Mouse (Mus musculus) granulocyte monocyte progenitor cell, adult 5-6 weeks (primary cell): ENCODE measurements around the gene Taf13. TPM values are rescaled to one million over a fixed set of nuclear protein-coding genes. Genes with fewer than 3 reads are reported as not detected.
"Not testable (repeated sequence)": the region's sequence is repeated elsewhere in the genome, so short reads cannot be mapped to it uniquely, and the experiment has no call there.

Source experiments
- ATAC-seq: replicated peaks from 2 replicates; pipeline ENCODE4 v1.8.0; 2016; ENCODE audit warnings: mild to moderate bottlenecking, moderate TSS enrichment, inconsistent platforms; ENCODE audit not compliant: poor library complexity, severe bottlenecking
- total RNA-seq, 2 experiments: library from RNA; stranded (forward) in 1 of 2; stranded (reverse) in 1 of 2; fragments of 200-712, 200-1000 nt in 1 of 2; fragments of >200 nt in 1 of 2; fragmentation: Nextera tagmentation in 1 of 2; gene quantifications; 2 replicates each; pipeline ENCODE4 v1.2.3; 2014 to 2017

Gene Taf13
- total RNA-seq (2014; fragmentation: Nextera tagmentation): 13.8 and 16.5 TPM in 2 replicates
- total RNA-seq (2017): 13.3 and 21.7 TPM in 2 replicates

DNA sequence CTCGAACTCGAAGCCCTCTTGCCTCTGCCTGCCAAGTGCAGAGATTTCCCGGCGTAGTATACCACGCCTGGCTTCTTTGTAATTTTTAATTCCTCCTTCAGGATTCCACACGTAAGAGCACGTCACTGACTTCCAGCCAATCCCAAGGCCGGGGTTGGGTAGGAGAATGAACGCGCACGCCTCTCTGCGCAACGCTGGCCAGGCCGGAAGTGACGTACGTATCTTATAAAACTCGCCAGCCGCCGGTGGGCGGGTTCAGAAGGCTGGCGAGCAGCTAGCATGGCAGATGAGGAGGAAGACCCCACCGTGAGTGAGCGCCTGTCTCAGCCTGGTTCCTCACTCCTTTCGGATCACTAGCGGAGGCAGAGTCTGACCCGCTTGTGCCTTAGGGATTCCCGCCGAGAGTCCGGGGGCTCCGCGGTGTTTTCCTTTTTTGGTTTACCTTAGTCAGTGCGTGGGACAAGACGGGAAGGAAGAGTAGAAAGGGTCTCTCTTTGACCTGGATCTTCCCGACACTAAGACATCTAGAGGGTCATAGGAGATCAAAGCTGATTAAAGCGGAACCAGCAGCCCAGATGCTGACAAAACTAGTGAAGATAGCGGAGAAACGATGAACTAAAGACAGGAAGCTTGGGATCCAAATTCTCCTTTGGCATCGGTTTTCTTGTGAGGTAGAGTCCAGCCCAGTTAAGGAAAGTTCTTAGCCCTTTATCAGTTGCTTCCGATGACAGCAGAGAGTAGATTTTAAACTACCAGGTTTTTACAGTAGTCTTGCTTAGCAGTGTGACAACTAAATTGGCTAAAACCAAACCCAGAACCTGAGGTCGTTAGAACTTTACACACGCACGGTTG lies at the start of gene Taf13:
Gene Taf13 (plus strand): TSS at position 256 of the 852 bp plus-strand sequence.
- ATAC-seq: peak; percentile 96

DNA sequence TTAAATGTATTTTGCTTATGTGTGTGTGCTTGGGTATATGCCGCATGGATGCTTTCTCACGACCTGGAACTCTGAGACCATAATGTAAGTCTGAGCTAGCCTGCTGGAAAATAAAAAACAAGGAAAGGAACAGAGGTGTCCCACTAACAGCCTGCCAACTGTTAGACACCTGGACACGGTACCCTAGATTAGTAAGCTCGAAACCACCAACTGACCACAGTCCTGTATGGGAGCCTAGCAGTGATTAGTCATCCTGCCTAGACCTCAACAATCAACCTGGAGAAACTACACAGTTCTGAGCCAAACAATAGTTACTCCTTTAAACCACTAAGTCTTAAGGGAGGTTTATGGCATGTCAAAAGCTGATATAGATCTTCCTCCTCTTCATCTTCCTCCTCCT lies 48.1 kb upstream of the Taf13 start:
- ATAC-seq: no peak

DNA sequence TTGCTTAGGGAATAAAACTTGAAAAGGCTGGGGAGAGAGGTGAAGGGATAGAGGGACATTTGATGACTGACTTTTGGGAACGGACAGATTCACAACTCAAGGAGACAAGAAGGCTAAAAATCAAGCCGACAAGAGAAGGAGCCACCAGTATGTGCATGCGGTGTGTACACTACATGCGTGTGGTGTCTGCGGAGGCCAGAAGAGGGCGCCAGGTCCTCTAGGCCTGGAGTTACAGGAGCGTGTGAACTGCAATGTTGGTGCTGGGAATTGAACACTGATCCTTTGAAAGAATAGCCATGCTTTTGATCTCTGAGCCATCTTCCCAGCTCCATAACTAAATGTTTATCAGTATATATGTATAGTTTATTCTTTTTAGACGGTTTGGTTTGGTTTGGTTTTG lies 43.0 kb upstream of the Taf13 start:
- ATAC-seq: no peak

DNA sequence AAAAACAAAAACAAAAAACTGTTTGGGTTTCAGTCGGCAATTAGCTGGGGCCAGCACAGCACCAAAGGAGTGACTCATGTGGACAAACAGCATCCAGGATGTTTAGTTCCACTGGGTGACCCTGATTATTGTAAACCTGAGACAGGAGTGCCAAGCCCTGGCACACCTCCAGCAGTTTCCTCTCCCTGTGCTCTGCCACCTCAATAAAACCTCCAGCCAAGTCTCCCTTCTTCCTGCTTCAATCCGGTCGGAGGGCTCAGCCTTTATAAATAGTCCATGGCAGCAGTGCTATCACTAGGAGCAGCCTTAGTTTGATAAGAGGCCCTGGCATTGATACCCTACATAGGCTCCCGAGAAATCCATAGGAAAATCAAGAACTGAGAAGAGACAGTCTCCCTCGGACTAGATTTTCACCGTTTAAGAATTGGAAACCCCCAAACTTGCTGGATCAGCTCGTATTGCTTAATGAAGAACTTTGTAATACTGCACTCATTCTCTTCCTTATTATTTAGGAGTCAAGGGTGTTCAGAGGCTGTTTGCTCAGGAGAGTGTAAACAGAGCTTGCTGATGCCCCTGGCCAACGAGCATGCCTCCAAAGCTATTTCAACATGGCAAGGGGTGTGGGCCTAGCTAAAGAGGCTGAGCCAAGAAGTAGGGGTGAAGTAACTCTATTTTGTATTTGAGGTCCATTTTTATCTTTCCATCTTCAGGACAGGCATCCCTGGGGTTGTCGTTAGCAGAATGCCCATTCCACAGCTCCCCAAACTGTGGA lies 38.2 kb upstream of the Taf13 start:
- ATAC-seq: no peak

DNA sequence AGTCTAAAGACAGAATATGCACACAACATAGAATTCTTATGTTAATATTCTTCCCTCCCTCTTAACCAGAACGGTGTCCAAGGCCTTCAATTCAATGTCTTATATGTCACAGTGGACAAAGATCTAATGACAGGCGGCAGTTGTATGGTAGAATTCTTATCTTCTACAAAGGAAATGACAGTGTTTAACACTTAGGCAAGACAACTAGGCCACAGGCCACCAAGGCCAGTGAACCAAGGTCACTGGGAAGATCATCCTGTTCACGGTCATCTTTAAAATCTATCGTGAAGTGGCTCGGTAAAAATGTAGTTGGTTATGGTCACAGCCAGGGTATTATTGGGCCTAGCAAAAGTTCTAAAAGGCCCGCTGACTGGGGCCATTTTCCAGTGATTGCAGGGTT lies 37.5 kb upstream of the Taf13 start, which contains the start of gene 1700013F07Rik:
Gene 1700013F07Rik (plus strand): TSS at position 200 of the 400 bp plus-strand sequence.
- ATAC-seq: no peak

DNA sequence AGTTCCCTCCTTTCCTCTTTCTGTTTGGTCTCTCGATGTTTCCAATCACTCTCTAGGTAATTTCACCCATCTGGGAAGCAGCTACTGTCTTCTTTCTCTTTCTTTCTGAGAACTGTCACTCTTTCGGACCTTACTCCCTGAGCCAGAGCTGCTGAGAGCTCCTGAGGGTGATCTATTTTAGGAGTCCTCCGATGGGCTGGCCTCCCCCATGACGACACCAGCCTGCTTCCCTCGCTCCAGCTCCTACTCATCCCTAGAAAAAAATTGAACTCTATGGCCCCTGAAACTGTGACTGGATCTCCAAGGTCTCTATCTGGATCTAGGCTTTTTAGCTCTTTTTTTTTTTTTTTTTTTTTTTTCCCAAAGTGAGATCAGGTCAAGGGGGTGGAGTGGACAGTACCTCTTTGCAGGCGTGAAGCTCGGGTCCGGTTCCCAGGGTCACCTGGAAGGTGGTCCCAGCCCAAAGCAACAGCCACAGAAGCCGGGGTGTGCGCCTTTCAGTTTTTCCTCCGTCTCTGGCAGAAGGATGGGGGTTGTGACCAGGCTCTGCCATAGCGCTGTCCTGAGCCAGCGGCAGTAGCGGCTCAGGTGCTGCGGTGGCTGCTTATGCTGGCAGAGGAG lies 35.5 kb upstream of the Taf13 start:
- no peak for ATAC-seq

DNA sequence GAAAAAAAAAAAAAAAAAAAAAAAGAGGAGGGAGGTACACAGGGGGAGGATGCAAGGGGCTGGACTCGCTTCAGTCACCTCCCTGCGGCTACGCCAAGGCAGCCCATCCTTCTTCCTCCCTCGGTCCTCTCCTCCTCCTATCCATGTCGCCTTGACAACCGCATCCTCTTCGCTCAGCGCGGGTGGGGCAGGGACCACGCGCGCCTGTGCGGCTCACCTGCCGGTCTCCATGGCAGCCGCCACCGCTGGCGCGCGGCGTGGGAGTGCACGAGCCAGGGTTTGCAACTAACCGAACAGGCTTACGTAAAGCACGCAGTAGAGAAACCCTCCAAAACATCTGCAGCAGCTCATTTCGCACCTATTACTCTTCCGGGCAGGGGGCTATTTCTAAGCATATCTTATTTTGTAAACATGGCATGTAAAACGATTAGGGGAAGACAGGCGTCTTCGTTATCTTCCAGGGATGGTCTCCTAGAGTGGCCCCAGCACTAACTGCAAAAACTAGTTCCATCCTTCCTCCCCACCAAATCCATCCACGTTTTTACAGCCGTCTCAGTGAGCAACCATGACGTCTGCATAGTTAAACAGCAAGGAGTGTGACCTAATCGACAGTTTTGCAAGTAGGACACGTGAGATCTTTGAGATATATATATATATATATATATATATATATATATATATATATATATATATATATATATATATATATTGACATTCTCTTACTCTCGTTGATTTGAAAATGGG lies 34.8 kb upstream of the Taf13 start, which contains the start of gene 5330417C22Rik:
Gene 5330417C22Rik (minus strand): TSS at position 20 of the 744 bp plus-strand sequence.
- ATAC-seq: peak; percentile 57

DNA sequence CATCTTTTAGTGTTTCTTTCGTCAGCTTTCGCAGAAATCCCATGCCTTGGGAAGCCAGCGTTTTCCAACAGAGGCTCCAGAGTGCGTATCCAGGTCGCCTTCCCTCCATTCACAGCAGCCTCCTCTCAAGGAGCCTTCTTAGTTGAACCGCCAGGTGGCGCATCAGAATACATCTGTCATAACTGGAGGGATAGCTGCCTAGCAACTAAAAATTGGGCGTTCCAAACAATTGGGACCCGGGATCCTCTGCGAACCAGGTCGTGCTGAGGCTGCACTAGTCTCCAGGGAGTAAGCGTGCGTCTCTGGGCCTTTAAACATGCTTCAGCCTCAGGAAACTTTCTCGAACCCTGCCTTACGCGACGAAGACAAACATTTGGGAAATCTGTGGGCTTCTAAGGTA lies 34.2 kb upstream of the Taf13 start:
- peak; percentile 88 for ATAC-seq

DNA sequence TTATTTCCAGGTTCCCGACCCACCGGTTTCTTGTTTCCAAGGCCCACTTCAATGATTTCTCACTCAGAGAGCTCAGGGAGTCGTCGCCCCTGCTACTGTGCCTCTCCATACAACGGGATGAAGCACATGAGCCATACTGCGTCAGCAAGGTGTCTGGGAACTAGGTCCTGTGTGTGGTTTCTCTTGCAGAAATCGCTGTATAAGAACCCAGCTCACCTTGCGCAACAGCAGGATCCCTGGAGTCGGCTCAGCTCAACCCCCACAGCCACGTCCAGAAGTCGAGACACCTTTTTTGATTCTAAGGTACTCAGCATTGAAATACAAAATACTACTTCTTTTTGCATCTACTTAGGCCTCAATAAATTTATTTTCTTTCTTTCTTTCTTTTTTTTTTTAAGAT lies 29.2 kb upstream of the Taf13 start:
- ATAC-seq: no peak

DNA sequence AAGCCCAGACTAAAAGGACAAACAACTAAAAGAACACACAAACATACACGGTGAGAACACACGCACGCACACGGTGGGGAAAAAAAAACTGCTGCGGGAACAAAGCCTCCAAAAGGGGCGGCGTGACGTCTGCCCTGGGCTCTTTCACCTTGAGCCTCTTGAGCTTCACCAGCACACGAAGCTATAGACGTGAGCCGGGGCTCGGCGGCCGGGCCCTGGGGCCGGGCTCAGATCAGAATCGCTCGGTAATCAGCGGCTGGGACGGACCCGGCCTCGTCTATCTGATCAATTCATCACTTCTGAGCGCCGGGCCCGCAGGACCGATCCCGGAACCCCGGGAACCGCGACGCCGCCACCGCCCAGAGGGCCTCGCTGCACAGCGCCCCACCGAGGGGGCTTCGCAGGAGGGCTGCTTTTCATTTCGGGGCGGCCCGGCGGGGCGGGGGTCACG lies 17.4 kb upstream of the Taf13 start:
- no peak; the same call in 1 of the 2 replicates for ATAC-seq

DNA sequence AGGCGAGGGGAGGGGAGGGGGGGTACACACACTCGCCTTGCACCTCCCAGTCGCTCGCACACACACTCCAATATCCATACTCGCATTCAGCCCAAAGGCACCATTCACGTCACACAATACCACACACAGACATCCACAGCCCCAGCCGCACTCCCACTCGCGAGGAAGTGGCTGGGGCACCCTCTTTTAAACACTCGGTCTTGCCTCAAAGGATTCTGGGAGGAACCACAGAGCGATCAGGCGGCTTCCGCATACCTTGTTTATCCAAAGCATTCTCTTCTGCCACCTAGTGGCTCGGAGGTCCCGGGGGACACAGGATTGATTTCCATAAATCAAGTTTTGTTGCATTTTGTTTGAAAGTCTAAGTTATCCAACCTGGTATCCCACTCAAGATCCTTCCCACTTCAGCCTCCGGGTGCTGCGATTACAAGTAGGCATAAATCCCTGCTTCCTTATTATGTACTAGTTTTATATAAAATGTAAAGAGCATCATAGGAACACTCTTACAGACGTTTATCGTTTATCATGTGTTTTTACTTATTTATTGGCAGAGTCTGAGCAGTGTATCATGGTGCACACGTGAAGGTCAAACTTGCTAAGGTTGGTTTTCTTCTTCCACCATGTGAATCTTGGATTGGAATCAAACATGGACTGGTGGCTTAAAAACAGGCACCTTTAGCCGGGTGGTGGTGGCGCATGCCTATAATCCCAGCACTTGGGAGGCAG lies 16.7 kb upstream of the Taf13 start:
- peak; percentile 99 for ATAC-seq

DNA sequence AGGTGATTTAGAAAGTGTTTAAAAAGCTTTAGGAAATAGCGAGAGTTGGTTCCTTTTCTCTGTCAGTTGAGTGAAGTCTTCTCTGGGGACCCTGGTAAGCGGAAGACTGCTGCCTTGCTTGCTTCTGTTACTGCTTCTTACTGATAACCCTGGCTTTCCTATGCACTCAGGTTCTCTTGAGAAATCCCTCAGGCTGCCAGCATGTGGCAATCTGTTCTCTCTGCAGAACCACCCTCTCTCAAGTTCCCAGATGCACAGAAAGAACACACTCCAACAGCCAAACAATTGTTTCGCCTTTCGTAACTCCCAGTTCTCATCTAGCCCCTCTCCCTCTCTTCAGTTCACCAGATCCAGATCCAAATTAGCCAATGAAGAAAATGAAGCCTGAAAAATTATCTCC lies 13.6 kb upstream of the Taf13 start:
- no peak for ATAC-seq

DNA sequence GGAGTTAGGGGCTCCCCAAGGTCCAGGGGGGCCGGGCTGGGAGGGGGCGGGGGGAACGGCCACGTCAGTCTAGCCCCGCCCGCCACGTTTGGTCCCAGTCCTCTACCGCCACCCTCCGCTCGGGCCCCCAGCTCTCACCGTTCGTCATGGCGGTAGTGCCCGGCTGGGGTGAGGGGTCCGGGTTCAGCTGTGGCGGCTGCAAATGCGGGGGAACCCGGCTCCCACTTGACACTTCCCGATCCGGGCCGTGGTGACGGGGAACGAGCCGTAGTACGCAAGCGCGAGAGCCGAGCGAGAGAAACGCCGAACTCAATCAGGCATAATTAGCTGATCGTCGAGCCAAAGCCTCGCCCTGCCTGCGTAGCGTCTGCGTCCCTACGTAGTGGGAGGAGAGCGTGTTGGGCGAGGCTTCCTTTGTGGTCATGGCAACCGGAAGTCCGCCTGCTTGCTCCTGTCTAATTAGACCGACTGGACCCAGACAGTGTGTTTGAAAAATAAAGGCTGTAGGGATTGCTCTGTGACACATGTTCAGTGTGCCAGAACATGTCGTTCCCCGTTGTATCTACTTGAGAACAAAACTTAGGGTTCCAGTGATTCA lies 9.3 kb upstream of the Taf13 start, which contains the start of gene Tmem167b:
Gene Tmem167b (minus strand): TSS at position 334 of the 598 bp plus-strand sequence.
- ATAC-seq: peak; percentile 89

DNA sequence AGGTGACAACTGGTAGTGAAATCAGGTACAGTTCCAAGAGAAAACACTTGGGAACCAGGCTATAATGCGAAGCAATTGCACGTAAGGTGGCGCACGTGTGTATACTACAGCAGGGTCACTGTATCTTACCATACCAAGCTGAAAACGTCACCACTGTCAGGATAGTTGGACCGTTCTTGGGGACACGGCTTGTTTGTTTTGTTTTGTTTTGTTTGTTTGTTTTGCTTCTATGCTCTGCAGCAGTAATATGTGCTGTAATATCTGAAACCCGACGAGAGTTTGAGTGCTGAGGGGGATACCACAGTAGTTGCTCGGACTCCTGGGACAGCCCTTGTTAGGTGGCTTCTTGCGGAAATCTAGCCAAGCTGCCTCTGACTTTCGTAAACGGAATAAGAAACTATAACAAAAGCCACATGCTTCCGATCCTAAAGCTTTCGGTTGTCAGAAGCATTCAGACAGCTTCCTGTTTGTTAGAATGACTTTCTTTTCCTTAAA lies 8.7 kb upstream of the Taf13 start:
- peak; percentile 47 for ATAC-seq

DNA sequence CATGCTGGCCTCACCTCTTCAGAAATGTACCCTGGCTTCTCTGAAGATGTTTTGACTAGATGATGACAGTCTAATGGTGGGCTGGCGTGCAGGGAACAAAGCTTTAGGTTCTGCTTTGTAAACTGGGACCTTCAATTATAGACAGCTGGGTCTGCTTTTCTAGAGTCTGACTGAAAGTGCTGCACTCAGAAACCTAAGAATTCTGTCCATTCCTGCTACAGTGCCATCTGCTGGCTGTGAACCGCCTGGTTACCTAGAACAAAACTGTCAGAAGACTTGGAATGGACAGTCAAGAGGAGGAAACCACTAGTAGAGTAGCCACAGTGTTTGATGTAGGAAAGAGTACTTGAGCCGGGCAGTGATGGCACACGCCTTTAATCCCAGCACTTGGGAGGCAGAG lies 8.2 kb upstream of the Taf13 start:
- ATAC-seq: peak; percentile 46

DNA sequence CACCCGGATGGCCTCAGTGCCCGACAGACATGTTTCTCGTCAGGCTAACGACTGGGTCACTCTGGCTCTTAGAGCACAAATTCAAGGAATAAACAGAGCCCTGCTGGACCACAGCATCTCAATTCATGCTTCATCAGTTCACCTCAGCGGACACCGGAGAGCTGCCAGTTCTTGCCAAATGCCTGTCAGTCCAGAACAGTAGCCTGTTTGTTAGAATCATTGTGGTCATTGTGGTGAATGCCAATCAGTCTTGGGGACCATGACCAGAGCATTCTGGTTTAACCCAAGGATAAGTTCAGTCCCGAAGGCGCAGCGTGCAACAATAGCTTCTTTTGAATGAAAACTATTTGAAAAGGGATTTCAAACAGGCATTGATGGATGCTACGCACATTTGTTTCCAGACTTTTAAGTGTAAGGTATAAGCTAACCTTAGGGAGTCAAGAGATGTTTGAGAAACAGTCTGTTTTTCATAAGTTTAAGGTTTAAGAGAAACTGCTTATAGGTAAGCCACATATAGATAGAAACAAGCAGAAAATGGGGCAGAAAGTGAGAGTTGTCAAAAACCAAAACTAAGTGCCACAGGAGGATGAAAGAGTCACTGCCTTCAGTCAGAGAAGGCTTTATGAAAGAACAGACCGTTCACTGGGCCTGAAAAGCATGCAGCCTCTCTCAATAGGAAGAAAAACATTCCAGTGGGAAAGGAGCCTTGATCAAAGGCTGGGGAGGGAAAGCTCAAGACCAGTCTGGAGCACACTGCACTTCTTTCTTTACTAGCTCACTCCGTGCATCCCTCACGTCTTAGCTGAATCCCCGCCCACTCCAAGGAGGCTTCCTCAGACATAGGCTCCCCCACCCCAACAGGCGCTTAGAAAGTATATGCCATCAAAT lies 3.3 kb upstream of the Taf13 start:
- no peak for ATAC-seq

DNA sequence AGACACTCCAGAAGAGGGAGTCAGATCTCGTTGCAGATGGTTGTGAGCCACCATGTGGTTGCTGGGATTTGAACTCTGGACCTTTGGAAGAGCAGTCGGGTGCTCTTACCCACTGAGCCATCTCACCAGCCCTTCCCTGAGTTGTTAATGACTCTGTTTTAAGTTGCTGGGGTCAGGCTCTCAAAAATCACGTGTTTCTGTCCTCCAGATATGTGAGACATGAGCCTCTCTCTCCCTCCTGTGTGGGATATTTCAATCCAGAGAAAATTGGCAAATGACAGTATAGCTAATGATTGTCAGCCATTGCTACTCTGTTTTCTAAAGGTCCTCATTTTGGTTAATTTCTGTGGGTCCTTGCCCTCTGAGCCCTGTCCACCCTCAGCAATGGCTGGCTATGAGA lies 1.9 kb upstream of the Taf13 start:
- not testable (repeated sequence) for ATAC-seq

DNA sequence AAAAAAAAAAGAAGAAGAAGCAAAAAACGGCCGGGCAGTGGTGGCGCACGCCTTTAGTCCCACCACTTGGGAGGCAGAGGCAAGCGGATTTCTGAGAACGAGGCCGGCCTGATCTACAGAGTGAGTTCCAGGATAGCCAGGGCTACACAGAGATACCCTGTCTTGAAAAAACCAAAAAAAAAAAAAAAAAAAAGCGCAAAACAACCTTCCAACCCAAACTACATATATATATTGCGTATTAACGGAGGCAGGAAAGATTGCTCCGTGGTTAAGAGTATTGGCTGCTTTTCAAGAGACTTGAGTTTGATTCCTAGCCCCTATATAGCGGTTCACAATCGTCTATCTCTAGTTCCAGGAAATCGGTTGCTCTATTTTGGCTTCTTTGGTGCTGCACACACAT lies 685 bp upstream of the Taf13 start:
- ATAC-seq: no peak
